Mouse (Mus musculus) hindbrain, embryonic 12.5 days (tissue): ENCODE data around the gene Msi2. TPM values are rescaled to one million over a fixed set of nuclear protein-coding genes. Genes with fewer than 3 reads are reported as not detected.

Source experiments
- ATAC-seq: fragments of 200-750 bp; cut with Nextera tagmentation; 2 replicates; pipeline ENCODE4 v1.8.0; 2017; ENCODE audit warnings: moderate TSS enrichment; ENCODE audit not compliant: low FRiP score
- H3K27ac ChIP-seq: fragments of 300-500 bp; sonication (generic); 2 replicates; pipeline ENCODE4 v1.5.1; 2016; ENCODE audit warnings: mild to moderate bottlenecking
- H3K27me3 ChIP-seq: fragments of 300-500 bp; sonication (generic); 2 replicates; pipeline ENCODE4 v1.6.1; 2016; ENCODE audit warnings: mild to moderate bottlenecking
- H3K36me3 ChIP-seq: fragments of 300-500 bp; sonication (generic); 2 replicates; pipeline ENCODE4 v1.6.1; 2016; ENCODE audit warnings: mild to moderate bottlenecking
- H3K4me1 ChIP-seq: fragments of 300-500 bp; sonication (generic); 2 replicates; pipeline ENCODE4 v1.6.1; 2016
- H3K4me2 ChIP-seq: fragments of 300-500 bp; sonication (generic); replicated peaks from 2 replicates; pipeline ENCODE4 v1.6.1; 2016; ENCODE audit warnings: mild to moderate bottlenecking
- H3K4me3 ChIP-seq: fragments of 300-500 bp; sonication (generic); 2 replicates; pipeline ENCODE4 v1.5.1; 2016; ENCODE audit warnings: mild to moderate bottlenecking
- H3K9ac ChIP-seq: fragments of 300-500 bp; sonication (generic); 2 replicates; pipeline ENCODE4 v1.6.1; 2016; ENCODE audit warnings: mild to moderate bottlenecking, moderate library complexity
- H3K9me3 ChIP-seq: fragments of 300-500 bp; sonication (generic); replicated peaks from 2 replicates; pipeline ENCODE4 v1.6.1; 2016; ENCODE audit warnings: mild to moderate bottlenecking
- WGBS: fragments of 180-500 bp; shearing (Covaris S2); methylation state at CpG from one replicate; pipeline ENCODE4 v1.1.7; 2016; 5-methylcytosine and 5-hydroxymethylcytosine counted together
- polyA plus RNA-seq: library from polyadenylated mRNA; unstranded; fragments of >200 nt; fragmentation: Nextera tagmentation; extraction: Ambion mirVana; gene quantifications from 2 replicates; pipeline ENCODE4 v1.2.1, GENCODE M21; 2016

The Msi2 gene
- polyA plus RNA-seq, 1 experiment from 2014 or later = 35.9 TPM

DNA sequence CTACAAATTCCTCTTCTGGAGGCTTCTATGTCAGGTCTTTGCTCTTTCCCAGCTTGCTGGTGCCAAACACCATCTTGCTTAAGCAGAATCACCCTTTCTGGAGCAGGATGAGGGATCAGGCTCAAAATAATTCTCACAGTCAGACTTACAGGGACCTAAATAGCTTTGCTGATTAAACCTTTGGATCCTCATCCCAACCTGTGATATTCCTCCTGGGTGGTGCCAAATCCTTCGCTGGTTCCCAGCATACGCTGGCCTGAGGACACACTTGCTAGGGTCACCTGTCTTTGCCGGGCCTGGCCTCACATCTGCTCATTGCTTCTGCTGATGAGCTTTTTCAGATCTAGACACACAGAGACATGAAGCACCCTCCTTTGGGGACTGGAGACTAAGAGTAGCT, 279.7 kb downstream of the Msi2 start:
- H3K27me3 ChIP-seq = no peaks in the 10 kb centered on the region
- peak overlapping the region; percentile 24; the same call in 1 of the 2 replicates for H3K27ac ChIP-seq
- H3K4me3 ChIP-seq = no peak overlapping the region
- H3K36me3 ChIP-seq = no peaks in the 10 kb centered on the region
- no peak overlapping the region for H3K4me2 ChIP-seq
- ATAC-seq = no peak
- no peaks in the 10 kb centered on the region for H3K9me3 ChIP-seq
- peaks cover 71% of the 10 kb centered on the region for H3K4me1 ChIP-seq
- WGBS = 89% methylated on average over 3 of the region's 3 CpGs
- H3K9ac ChIP-seq = no peak overlapping the region

DNA sequence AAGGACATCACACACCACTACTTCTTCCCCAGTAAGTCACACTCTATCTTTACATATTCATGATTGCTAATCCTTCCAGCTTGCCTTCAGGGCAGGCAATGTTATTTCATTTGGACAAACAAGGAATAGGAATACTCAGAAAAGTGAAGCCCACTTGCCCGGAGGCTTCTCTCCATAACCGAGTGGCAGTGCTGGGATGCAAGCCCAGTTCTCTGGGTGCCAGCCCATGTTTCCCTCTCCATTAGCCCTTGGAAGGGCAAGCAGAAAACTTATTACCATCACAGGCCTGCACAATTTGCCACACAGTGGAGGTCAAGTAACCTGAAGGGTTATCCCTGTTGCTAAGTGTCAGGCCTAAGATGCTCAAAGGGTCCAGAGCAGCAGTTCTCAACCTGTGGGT, 281.7 kb downstream of the Msi2 start:
- no peak overlapping the region for H3K4me2 ChIP-seq
- no peak overlapping the region for H3K27ac ChIP-seq
- H3K4me1 ChIP-seq = peaks cover 61% of the 10 kb centered on the region
- no peak overlapping the region for H3K4me3 ChIP-seq
- WGBS = 84% methylated on average over 2 of the region's 2 CpGs
- no peak overlapping the region for H3K9ac ChIP-seq
- H3K27me3 ChIP-seq = no peaks in the 10 kb centered on the region
- ATAC-seq = no peak
- H3K9me3 ChIP-seq = no peaks in the 10 kb centered on the region
- H3K36me3 ChIP-seq = no peaks in the 10 kb centered on the region

DNA sequence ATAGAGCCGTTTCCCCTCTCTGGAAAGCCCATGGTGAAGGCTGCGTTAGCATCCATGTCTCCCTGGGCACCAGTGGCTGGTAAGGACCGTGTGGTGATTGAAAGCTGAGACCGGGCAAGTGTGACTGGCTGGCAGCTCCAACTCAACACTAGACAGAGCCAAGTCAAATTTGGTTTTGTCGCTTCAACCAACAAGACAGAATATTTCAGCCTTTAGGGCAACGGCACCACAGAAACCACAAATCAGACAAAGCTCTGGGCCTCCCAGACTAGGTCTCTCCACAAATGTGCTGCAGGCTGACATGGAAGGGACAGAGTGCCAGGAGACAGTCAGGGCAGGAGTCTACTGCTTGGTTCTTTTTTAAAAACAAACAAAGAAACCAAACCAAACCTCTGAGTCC, 282.8 kb downstream of the Msi2 start:
- peak overlapping the region; percentile 30; the same call in 1 of the 2 replicates for H3K27ac ChIP-seq
- H3K4me2 ChIP-seq = no peak overlapping the region
- H3K9me3 ChIP-seq = no peaks in the 10 kb centered on the region
- ATAC-seq = no peak
- no peak overlapping the region for H3K4me3 ChIP-seq
- WGBS = 84% methylated on average over 6 of the region's 6 CpGs
- H3K4me1 ChIP-seq = peaks cover 63% of the 10 kb centered on the region
- H3K36me3 ChIP-seq = no peaks in the 10 kb centered on the region
- H3K27me3 ChIP-seq = no peaks in the 10 kb centered on the region
- no peak overlapping the region for H3K9ac ChIP-seq

GRCm38 (mm10) chr11:88431363-88432269, 286.7 kb downstream of the Msi2 start:
- H3K4me1 ChIP-seq = peaks cover 54% of the 10 kb centered on the region
- H3K9me3 ChIP-seq = no peaks in the 10 kb centered on the region
- H3K27ac ChIP-seq = peak overlapping the region; percentile 84
- H3K36me3 ChIP-seq = no peaks in the 10 kb centered on the region
- no peak overlapping the region for H3K4me3 ChIP-seq
- H3K4me2 ChIP-seq = no peak overlapping the region
- peak; percentile 51; the same call in 1 of the 2 replicates for ATAC-seq
- WGBS = 53% methylated on average over 22 of the region's 22 CpGs
- H3K27me3 ChIP-seq = no peaks in the 10 kb centered on the region
- H3K9ac ChIP-seq = peak overlapping the region; percentile 39

GRCm38 (mm10) chr11:88430292-88430691, 288.0 kb downstream of the Msi2 start:
- peak overlapping the region; percentile 84 for H3K27ac ChIP-seq

GRCm38 (mm10) chr11:88429680-88430079, 288.6 kb downstream of the Msi2 start:
- no peaks in the 10 kb centered on the region for H3K9me3 ChIP-seq
- no peak overlapping the region for H3K4me3 ChIP-seq
- peaks cover 59% of the 10 kb centered on the region for H3K4me1 ChIP-seq
- no peak overlapping the region for H3K4me2 ChIP-seq
- 92% methylated on average over 6 of the region's 6 CpGs for WGBS
- no peak for ATAC-seq
- no peak overlapping the region for H3K27ac ChIP-seq
- H3K9ac ChIP-seq = no peak overlapping the region
- no peaks in the 10 kb centered on the region for H3K27me3 ChIP-seq
- H3K36me3 ChIP-seq = no peaks in the 10 kb centered on the region

More at GRCm38 (mm10) chr11:88430292-88430691, 288.0 kb downstream of the Msi2 start:
- no peak overlapping the region for H3K9ac ChIP-seq
- 93% methylated on average over 8 of the region's 8 CpGs for WGBS
- H3K4me1 ChIP-seq = peaks cover 54% of the 10 kb centered on the region
- ATAC-seq = no peak
- H3K36me3 ChIP-seq = no peaks in the 10 kb centered on the region
- H3K27me3 ChIP-seq = no peaks in the 10 kb centered on the region
- H3K4me2 ChIP-seq = no peak overlapping the region
- H3K4me3 ChIP-seq = no peak overlapping the region
- no peaks in the 10 kb centered on the region for H3K9me3 ChIP-seq

DNA sequence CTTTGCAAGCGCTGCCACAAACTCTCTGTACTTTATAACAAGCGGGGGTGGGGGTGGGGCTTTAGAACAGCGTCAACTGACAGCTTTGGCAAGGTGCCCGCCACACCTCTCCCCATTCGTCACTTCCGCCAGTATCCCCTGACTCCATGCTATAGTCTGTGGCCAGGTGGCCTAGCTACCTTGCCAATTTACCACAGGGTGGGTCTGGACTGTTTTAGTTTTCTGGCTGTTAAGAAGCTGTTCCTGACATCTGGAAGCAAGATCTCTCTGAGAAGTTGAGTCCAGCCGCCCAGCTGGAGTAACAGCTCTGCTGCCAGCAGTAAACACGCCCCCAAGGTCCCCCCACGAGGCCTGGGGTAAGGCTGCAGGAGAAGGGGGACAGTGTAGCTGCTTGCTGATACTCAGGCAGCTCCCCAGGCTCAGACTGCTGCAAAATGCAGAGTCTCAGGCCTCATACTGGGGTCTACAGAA, 292.6 kb downstream of the Msi2 start:
- no peaks in the 10 kb centered on the region for H3K27me3 ChIP-seq
- no peak for ATAC-seq
- peaks cover 81% of the 10 kb centered on the region for H3K4me1 ChIP-seq
- peak overlapping the region; percentile 1; the same call in 1 of the 2 replicates for H3K4me2 ChIP-seq
- no peaks in the 10 kb centered on the region for H3K36me3 ChIP-seq
- no peak overlapping the region for H3K9ac ChIP-seq
- H3K27ac ChIP-seq = peak overlapping the region; percentile 67
- WGBS = 39% methylated on average over 9 of the region's 9 CpGs
- no peak overlapping the region for H3K4me3 ChIP-seq
- H3K9me3 ChIP-seq = no peaks in the 10 kb centered on the region

DNA sequence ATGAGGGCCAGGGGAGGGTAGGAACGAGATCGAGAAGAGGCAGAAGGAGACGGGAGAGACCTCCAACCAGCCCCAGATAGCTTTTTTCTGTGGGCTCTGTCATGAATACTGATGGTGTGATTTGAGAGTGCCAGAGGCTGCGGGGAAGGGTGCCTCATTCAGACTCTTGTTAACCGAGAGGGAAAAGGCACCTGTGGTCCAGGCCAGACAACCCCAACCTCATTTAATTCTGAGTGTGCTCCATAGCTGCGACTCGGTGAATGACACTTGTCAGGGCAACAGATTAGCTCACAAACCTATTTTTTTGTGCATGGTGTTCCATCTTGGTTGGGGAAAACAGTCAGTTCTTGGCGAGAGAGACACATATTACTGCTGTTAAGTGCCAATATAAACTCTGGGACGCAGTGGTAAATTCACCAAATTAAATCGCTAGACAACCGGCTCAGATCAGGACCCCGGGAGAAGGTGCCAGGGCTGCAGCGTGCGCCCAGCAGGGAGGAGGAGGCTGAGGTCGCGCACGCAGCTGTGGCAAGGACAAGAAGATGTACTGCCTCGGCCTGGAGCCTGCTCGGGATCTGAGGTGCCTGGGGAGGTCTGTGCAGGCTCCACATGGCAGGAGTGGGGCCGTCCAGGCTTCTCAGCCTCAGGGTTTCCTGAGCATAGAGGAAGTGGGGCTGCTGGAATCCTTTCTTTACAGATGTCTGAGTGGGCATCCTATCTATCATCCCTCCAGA, 294.1 kb downstream of the Msi2 start:
- Histone ChIP-seq H3K9ac (peak overlapping the region; percentile 36; the same call in 1 of the 2 replicates), H3K4me3 (no peak overlapping the region), H3K36me3 (no peaks in the 10 kb centered on the region), H3K27me3 (no peaks in the 10 kb centered on the region), H3K9me3 (no peaks in the 10 kb centered on the region), H3K4me2 (no peak overlapping the region), H3K4me1 (peaks cover 83% of the 10 kb centered on the region), H3K27ac (peak overlapping the region; percentile 67)
- peak; percentile 55 for ATAC-seq
- WGBS = 45% methylated on average over 20 of the region's 20 CpGs

DNA sequence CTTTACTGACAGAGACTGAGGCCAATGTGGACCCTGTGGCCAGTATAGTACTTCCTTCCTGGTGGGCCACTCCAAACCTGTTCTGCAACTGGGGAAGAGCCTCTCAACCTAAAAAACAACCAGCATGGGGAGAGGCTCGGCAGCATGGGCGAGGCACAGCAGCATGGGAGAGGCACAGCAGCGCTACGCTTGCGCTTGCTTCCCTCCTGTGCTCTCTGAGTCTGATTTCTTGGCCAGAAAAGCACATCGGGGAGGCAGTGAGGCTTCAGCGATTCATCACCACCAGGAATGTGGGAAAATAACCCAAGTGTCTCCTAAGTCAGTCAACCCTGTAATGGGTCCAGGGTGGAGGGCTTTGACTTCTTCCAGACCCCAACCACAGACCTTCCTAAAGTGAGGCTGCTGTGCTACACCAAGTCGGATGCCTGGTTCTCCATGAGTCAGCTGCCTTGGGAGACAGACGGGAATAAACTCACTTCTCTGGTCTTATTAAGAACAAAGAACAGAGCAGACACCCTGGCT, 297.2 kb downstream of the Msi2 start:
- ATAC-seq = no peak
- no peak overlapping the region for H3K4me3 ChIP-seq
- peak overlapping the region; percentile 80 for H3K27ac ChIP-seq
- H3K36me3 ChIP-seq = peaks cover 3% of the 10 kb centered on the region; the same call in 1 of the 2 replicates
- H3K4me2 ChIP-seq = no peak overlapping the region
- H3K4me1 ChIP-seq = peaks cover 73% of the 10 kb centered on the region
- H3K9me3 ChIP-seq = no peaks in the 10 kb centered on the region
- 49% methylated on average over 9 of the region's 9 CpGs for WGBS
- no peaks in the 10 kb centered on the region for H3K27me3 ChIP-seq
- H3K9ac ChIP-seq = peak overlapping the region; percentile 38; the same call in 1 of the 2 replicates

GRCm38 (mm10) chr11:88419657-88420366, 298.5 kb downstream of the Msi2 start:
- Histone ChIP-seq H3K4me2 (no peak overlapping the region), H3K36me3 (peaks cover 3% of the 10 kb centered on the region; the same call in 1 of the 2 replicates), H3K4me1 (peaks cover 68% of the 10 kb centered on the region), H3K9ac (no peak overlapping the region), H3K9me3 (no peaks in the 10 kb centered on the region), H3K27me3 (no peaks in the 10 kb centered on the region), H3K27ac (no peak overlapping the region; the same call in 1 of the 2 replicates), H3K4me3 (no peak overlapping the region)
- no peak for ATAC-seq
- WGBS = 92% methylated on average over 9 of the region's 9 CpGs

GRCm38 (mm10) chr11:88419064-88419463, 299.2 kb downstream of the Msi2 start:
- H3K4me2 ChIP-seq = no peak overlapping the region
- ATAC-seq = no peak
- peaks cover 68% of the 10 kb centered on the region for H3K4me1 ChIP-seq
- H3K27ac ChIP-seq = peak overlapping the region; percentile 36
- peaks cover 3% of the 10 kb centered on the region; the same call in 1 of the 2 replicates for H3K36me3 ChIP-seq
- no peaks in the 10 kb centered on the region for H3K9me3 ChIP-seq
- H3K27me3 ChIP-seq = no peaks in the 10 kb centered on the region
- 48% methylated on average over 7 of the region's 7 CpGs for WGBS
- H3K4me3 ChIP-seq = no peak overlapping the region
- no peak overlapping the region for H3K9ac ChIP-seq
